Mouse (Mus musculus) gastrocnemius, postnatal 14 days (tissue): Measurements from ENCODE around the gene Retsat. TPM values are rescaled to one million over a fixed set of nuclear protein-coding genes. Genes with fewer than 3 reads are reported as not detected.

Experiments used
- DNase-seq: peaks from one replicate; pipeline ENCODE4 v3.0.0; 2021; ENCODE audit warnings: mixed read lengths
- intact Hi-C: fragments of 180-260 bp; cut with DNase I; formaldehyde crosslinking; loops from one replicate; pipeline ENCODE4 v1.15.1; 2025; ENCODE audit warnings: low total_unique reads
- long read RNA-seq, 2 experiments: library from polyadenylated mRNA; stranded (forward); transcript quantifications; one replicate each; pipeline ENCODE4 v2.0.0; 2021
- total RNA-seq, 2 experiments: library from RNA; stranded (reverse); gene quantifications; 2 replicates each; pipeline ENCODE4 v1.2.3; 2021

Gene Retsat
- 10 to 100 TPM; 40.8 to 46.7 TPM for total RNA-seq
- long read RNA-seq, experiment 1, transcript Retsat-201 (11 exons, 3,027 nt): major isoform, 53 of 60 reads
- long read RNA-seq, experiment 1, partial matches to known transcripts: 5 of 60 reads
- long read RNA-seq, experiment 1, other reads (novel, unspliced or antisense): 2 of 60 reads
- long read RNA-seq, experiment 2, transcript Retsat-201 (11 exons, 3,027 nt): major isoform, 57 of 65 reads
- long read RNA-seq, experiment 2, partial matches to known transcripts: 7 of 65 reads
- long read RNA-seq, experiment 2, other reads (novel, unspliced or antisense): 1 of 65 reads

GRCm38 (mm10) chr6:72597956-72598753, at the start of gene Retsat, which contains the start of gene Elmod3:
Retsat (plus strand) TSS chr6:72598475.
Elmod3 (minus strand) TSS chr6:72598413.
- peak; percentile 93 for DNase-seq
- intact Hi-C loops: no loop called here

GRCm38 (mm10) chr6:72549041-72549580, 49.2 kb upstream of the Retsat start:
- intact Hi-C loops: no loop called here

GRCm38 (mm10) chr6:72550025-72550424, 48.2 kb upstream of the Retsat start:
- DNase-seq: no peak
- intact Hi-C loops: no loop called here

More at GRCm38 (mm10) chr6:72549041-72549580, 49.2 kb upstream of the Retsat start:
- peak; percentile 62 for DNase-seq

- intact Hi-C loops: no loop called here
- DNase-seq: no peak
Observed at GRCm38 (mm10) chr6:72550503-72551100, 47.7 kb upstream of the Retsat start.

- DNase-seq: peak; percentile 72
- intact Hi-C loops: no loop called here
Observed at GRCm38 (mm10) chr6:72552171-72553078, 45.9 kb upstream of the Retsat start.

GRCm38 (mm10) chr6:72553079-72553412, 45.2 kb upstream of the Retsat start:
- no peak for DNase-seq
- intact Hi-C loops: no loop called here

GRCm38 (mm10) chr6:72560801-72561200, 37.5 kb upstream of the Retsat start:
- DNase-seq: no peak
- intact Hi-C loops: no loop called here

GRCm38 (mm10) chr6:72562486-72562885, 35.8 kb upstream of the Retsat start:
- intact Hi-C loops: no loop called here

GRCm38 (mm10) chr6:72562894-72563293, 35.4 kb upstream of the Retsat start:
- intact Hi-C loops: no loop called here
- peak; percentile 31 for DNase-seq

More at GRCm38 (mm10) chr6:72562486-72562885, 35.8 kb upstream of the Retsat start:
- no peak for DNase-seq

GRCm38 (mm10) chr6:72565506-72565905, 32.8 kb upstream of the Retsat start:
- intact Hi-C loops: loop anchor here (5.0 kb wide), 1 partner anchor 33 kb away; no protein-coding TSS in a partner anchor
- DNase-seq: no peak

- intact Hi-C loops: loop anchor here (2.0 to 5.0 kb wide), 2 partner anchors 34 to 139 kb away; no protein-coding TSS in a partner anchor
- peak; percentile 82 for DNase-seq
Observed at GRCm38 (mm10) chr6:72566044-72566443, 32.2 kb upstream of the Retsat start.

GRCm38 (mm10) chr6:72567508-72567907, 30.8 kb upstream of the Retsat start:
- intact Hi-C loops: loop anchor here (2.0 to 5.0 kb wide), 2 partner anchors 35 to 141 kb away; no protein-coding TSS in a partner anchor
- no peak for DNase-seq

GRCm38 (mm10) chr6:72568736-72569135, 29.5 kb upstream of the Retsat start:
- no peak for DNase-seq
- intact Hi-C loops: loop anchor here (5.0 kb wide), 1 partner anchor 36 kb away; no protein-coding TSS in a partner anchor

GRCm38 (mm10) chr6:72570644-72571397, 27.5 kb upstream of the Retsat start:
- intact Hi-C loops: no loop called here
- DNase-seq: no peak

- intact Hi-C loops: no loop called here
- no peak for DNase-seq
Observed at GRCm38 (mm10) chr6:72571826-72572225, 26.4 kb upstream of the Retsat start.

- DNase-seq: no peak
- intact Hi-C loops: no loop called here
Observed at GRCm38 (mm10) chr6:72576041-72576440, 22.2 kb upstream of the Retsat start.

GRCm38 (mm10) chr6:72581625-72582382, 16.5 kb upstream of the Retsat start:
- no peak for DNase-seq
- intact Hi-C loops: no loop called here
